Mouse (Mus musculus): ENCODE results near the gene Gm37240.
A peak's percentile ranks its signal among the peaks of the same experiment; 100 is the strongest.

Gene Gm37240

DNA sequence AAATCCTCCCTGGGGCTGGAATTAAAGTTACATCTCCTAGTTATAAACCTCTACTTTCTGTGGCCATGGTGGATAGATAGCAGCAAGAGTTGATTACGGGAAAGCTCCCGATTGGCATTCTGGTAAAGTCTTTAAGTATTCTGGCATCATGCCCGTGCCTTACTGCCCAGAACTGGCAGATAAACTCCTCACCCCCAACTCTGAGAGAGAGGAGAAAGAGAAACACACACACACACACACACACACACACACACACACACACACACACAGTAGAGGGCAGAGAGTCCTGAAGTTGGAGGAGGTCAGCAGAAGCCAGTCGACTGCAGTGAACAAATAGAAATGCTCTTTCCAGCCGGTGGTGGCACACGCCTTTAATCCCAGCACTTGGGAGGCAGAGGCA lies 1250.2 kb downstream of the Gm37240 start:
- no peak for DNase-seq

- DNase-seq: no peak
Measured at GRCm38 (mm10) chr3:84631586-84631985, 1255.7 kb downstream of the Gm37240 start.

DNA sequence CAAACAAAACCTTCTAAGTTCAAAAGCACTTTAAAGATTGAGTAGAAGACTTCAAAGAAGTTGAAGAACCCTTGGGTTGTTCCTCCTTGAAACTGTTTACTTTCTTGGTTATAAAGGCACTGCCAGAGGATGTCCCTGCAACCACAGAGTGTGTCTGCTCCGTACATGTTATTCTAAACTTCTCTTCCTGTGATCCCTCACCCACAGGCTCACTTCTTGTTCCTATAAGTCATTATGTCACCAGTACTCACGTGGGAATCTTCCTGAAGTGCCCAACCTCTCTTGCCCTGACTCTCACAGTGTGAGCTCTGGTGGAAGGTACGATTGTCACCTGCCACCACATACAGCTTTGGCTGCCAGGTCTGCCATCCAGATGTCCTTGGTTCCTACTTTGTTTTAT lies 1265.3 kb downstream of the Gm37240 start:
- DNase-seq: no peak

- DNase-seq: no peak
Measured at GRCm38 (mm10) chr3:84619725-84620124, 1267.6 kb downstream of the Gm37240 start.

- no peak for DNase-seq
Measured at GRCm38 (mm10) chr3:84619056-84619455, 1268.3 kb downstream of the Gm37240 start.

- no peak for DNase-seq
Measured at GRCm38 (mm10) chr3:84618627-84619026, 1268.7 kb downstream of the Gm37240 start.

DNA sequence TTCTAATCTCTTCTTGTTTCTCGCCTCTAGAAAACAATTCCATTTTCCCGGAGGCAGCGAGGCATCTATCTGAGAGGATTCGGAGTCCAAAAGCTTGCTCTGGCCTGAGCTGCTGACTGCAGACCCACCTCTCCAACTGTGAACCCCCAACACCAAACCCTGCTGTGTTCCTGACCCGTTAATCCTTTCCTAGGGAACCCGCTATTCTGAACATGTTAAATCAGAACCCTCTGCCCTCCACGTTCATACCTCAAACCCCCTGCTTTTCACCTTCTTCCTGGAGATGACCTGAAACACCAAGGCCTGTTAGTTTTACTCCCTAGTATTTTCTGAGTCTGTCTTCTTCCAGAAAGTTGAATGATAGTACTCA lies 1271.5 kb downstream of the Gm37240 start:
- no peak for DNase-seq

GRCm38 (mm10) chr3:84615050-84615855 lies 1272.1 kb downstream of the Gm37240 start:
- peak; percentile 15 to 25 for DNase-seq

DNA sequence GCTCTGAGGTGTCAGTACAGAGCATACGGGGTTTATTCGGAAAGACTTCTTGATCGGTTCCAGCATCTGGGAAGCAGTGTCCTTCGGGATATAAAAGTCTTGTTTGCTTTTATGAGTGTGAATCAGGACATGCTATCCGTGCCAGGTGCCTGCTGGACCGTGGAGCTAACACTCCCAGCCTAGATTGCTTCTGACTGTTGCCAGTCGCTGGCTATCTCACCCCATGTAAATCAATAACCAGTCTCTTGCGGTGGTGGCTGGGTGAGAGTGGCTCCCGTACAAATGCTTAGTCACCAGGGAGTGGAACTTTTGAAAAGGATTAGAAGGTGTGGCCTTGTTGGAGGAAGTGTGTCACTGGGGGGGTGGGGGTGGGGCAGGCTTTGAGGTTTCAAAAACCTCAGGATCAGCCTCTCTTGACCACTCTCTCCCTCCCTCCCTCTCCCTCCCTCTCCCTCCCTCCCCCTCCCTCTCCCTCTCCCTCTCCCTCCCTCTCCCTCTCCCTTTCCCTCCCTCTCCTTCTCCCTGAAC lies 1277.1 kb downstream of the Gm37240 start:
- DNase-seq: no peak

DNA sequence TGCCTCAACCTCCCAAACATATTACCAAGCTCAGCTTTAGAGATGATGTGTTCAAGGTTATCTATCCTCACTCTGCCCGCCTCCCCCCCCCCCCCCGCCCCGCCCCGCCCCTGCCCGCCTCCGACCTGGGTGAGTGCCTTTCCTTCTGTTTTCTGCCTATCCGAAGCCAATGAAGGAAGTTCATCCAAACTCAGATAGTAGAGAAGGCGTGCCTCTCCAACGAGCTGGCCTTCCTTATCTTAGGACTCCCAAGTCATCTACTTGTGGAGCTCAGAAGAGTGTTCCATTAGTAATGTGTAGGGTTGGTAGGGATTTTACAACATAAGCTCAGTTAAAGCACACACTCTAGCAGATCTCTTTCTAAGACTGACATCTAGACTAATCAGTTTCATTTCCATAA lies 1284.1 kb downstream of the Gm37240 start:
- no peak for DNase-seq

DNA sequence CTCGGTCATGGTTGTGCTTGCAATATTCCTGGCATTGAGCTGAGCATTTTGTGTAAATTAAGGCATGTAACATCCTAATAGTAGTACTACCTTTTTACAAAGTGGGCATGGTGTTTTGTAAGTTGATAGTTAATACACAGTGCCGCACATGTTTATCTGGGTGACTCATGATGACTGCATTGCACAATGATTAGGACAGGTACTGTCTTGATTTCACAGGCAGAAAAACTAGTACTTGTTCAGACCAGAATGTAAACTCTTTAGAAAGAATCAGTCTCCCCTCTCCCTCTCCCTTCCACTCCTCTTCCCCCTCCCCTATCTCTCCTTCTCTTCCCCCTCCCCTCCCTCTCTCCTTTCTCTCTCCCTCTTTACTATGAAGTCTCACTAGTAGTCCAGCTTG lies 1284.6 kb downstream of the Gm37240 start:
- DNase-seq: no peak

- DNase-seq: no peak
Measured at GRCm38 (mm10) chr3:84601870-84602495, 1285.3 kb downstream of the Gm37240 start.

DNA sequence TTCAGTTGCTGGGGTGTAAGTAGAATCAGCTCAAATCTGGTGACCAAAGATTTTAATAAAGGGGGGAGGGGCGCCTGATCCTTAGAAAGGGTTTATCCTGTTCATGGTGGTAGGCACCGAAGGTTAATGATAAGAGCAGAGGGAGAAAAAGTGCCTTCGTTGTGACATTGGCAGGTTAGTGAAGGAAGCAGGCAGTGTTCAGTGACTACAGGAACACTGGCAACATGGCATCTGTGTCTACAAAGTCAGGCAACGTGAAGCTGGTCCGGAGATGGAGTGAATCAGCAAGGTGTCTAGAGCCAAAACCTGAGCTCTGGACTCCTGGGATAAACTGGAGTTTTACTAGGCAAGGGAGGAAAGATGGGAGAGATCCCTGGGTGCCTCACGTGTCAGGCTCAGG lies 1288.6 kb downstream of the Gm37240 start:
- no peak for DNase-seq

DNA sequence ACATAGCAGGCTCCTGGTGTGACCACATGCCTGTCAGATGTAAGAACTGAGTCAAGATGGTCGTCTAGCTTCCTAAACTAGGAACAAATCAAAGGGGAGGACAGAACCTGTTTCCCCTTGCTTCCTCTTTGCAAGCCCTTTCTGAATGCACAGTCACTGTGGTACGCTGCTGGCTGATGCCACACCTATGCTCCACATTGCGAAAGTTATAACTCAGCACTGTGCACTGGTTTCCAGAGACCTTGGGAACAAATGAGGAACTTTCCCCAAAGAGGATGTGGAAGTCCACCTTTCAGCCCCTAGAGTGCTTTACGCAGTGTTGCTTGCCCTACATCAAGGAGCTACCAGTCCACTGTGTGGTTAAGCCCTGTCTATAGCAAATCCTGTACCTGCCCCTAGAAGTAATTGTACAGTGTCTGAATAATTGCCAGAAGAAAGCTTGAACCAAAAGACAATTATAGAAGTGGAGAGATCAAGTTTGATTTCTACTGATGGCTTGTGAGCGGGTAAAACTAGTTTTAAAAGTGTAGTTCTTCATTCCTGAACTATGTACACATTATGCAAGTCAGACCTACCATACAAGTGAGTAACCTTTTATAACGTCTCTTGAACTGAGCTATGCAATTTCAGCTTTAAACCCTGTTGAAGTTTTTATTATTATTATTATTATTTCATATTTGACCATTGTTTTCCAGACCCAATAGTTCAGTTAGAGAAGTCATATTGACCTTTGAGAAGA lies 1289.2 kb downstream of the Gm37240 start:
- DNase-seq: no peak

DNA sequence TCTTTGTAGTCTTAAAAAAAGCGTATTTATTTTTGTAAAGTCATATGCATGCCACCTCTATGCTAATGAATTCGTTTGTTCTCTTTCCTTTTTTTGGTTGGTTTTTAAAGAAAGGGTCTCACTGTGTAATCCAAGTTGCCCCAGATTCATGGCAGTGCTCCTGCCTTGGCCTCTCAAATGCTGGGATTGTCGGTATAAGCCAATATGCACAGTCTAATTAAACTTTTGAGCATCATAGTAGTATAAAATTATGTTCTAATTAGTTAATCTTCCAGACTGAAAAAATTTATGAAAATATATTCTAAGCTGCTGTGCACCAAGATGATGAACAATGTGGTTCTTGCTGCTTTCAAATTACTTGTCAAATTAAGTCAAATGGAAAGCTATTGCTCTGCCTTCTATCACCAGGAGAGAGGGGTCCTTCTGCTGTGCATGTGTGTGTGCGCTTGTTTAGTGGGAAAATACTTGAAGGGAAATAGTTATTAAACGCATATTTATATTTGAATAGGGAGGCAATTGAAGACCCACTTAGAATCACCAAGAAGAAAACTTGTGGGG lies 1291.6 kb downstream of the Gm37240 start:
- no peak for DNase-seq

- no peak for DNase-seq
Measured at GRCm38 (mm10) chr3:84594894-84595676, 1292.2 kb downstream of the Gm37240 start.

- DNase-seq: no peak
Measured at GRCm38 (mm10) chr3:84593274-84593673, 1294.0 kb downstream of the Gm37240 start, which contains the start of gene Tigd4. TSS of gene Tigd4 (plus strand) at chr3:84593574.

GRCm38 (mm10) chr3:84586736-84587135 lies 1300.6 kb downstream of the Gm37240 start:
- no peak for DNase-seq

DNA sequence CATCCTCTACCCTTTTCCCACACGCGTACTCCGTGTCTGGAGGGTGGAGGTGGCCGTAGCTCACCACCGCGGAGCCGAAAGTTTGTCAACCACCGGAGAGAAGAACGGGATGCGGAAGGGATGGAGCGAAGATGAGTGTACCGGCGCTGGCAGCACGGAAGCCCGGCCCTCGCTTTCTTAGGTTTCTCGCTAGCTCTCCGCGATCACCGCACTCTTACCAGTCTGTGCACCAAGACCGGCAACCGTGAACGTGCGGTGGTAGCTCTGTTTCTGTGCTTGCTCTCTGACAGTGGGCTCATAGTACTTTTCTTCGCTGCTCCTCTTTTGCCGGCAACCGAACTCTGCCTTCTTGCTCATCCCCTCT lies 1304.4 kb downstream of the Gm37240 start:
- no peak for DNase-seq

DNA sequence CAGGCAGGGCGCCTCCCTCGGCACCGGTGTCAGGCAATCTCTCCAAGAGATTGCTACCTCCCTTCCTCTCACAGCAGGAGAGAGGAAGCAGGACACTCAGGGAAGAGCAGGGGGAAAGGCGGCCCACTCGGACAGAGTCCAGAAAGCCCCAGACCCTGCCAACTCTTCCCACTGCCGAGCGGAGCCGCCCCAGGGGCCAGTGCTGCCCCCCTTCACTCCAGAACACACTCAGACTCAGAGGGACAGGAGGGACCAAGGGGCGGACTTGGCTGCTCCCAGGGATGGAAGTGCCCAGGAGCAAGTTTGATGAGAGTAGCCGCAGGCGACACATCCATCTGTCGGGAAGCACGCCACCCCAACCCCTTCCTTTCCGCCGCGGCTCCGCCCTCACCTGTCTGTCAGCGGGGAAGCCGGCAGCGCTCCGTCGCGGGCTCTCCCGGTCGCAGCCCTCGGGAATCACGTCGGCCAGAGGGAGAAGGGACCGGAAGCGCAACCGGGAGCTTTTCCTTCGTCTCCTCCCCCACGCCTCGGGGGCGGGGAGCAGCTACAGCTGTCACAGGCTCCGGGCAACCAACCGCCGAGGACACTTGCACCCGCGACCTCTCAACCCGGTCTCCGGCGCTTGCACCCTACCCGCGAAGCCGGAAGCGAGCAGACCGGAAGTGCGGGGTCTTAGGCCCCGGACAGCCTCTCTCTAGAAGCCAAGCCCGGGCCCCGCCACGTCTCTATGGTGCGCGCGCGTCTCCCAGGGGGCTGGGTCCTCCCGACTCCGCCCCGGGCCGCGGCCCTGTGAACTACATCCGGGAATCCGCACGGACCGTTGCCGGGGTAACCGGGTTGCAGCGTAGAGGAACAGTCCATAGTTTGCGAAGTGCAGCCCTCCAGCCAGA lies 1305.0 kb downstream of the Gm37240 start, which contains the start of gene Arfip1:
Gene Arfip1, minus strand, starts transcription at position 603 of the 890 bp plus-strand sequence.
- peak; percentile 95 for DNase-seq

DNA sequence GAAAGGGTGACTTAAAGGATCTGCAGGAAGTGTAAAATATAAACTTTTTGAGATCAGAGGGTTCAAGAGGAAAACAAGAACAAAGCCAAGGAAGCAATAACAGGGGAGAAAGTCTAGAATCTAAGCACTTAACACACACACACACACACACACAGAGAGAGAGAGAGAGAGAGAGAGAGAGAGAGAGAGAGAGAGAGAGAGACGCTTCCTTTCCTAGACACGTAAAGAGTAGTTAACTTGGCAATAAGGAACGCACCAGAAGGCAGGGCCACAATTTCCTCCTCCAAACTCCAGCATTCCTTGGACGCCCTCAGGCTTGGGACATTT lies 1305.7 kb downstream of the Gm37240 start:
- no peak for DNase-seq
